Mouse (Mus musculus): Measurements from ENCODE around the gene Lrrc36. TPM values are rescaled to one million over a fixed set of nuclear protein-coding genes. Genes with fewer than 3 reads are reported as not detected.

Lrrc36 gene
- polyA plus RNA-seq, 1 experiment from 2014 or later = 0.09 TPM

DNA sequence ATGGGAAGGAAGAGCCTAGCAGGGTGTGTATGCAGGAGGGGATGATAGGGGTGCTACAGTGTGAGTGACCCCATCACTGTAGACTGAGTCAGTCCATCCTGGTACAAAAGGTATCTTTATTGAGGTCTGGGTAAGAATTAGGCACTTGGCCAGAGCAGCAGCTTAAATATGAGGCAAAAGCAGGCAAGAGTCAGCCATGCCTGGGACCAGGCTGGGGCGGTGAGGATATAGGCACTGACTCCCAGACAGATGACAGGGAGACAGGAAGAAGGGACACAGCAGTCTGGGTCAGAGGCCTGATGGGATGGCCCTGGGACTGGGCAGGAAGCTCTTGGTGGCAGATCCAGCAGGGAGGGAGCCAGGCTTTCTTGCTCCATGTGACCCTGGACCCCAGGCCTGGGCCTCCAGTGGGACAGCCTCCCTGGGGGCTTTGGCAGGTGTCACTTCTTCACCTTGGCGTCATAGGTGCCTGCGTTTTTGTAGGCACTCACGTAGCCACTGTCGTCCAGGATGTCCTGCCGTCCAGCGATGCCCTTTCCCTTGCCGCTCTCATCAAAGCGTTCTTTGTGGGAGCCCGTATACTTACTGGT lies 54.1 kb downstream of the Lrrc36 start:
- H3K27me3 ChIP-seq (ENCODE audit: control insufficient read depth, insufficient read depth, low read depth, low read length) = peaks cover 25% of the 10 kb centered on the region
- H3K9ac ChIP-seq (ENCODE audit: low read depth, low read length) = no peak overlapping the region
- no peaks in the 10 kb centered on the region for H3K36me3 ChIP-seq (ENCODE audit: control insufficient read depth, insufficient read depth)
- ATAC-seq (ENCODE audit: low read depth) = no peak
- no peak overlapping the region for H3K4me2 ChIP-seq (ENCODE audit: low read depth, low read length)
- 83% methylated on average over 10 of the region's 10 CpGs for WGBS (ENCODE audit: insufficient replicate concordance)
- no peaks in the 10 kb centered on the region for H3K9me3 ChIP-seq (replicated peaks; ENCODE audit: control insufficient read depth, low read length)
- H3K4me3 ChIP-seq (ENCODE audit: low read depth, low read length) = no peak overlapping the region
- H3K4me1 ChIP-seq (ENCODE audit: control insufficient read depth, low read depth, low read length) = peaks cover 28% of the 10 kb centered on the region
- H3K27ac ChIP-seq (ENCODE audit: low read length) = no peak overlapping the region

DNA sequence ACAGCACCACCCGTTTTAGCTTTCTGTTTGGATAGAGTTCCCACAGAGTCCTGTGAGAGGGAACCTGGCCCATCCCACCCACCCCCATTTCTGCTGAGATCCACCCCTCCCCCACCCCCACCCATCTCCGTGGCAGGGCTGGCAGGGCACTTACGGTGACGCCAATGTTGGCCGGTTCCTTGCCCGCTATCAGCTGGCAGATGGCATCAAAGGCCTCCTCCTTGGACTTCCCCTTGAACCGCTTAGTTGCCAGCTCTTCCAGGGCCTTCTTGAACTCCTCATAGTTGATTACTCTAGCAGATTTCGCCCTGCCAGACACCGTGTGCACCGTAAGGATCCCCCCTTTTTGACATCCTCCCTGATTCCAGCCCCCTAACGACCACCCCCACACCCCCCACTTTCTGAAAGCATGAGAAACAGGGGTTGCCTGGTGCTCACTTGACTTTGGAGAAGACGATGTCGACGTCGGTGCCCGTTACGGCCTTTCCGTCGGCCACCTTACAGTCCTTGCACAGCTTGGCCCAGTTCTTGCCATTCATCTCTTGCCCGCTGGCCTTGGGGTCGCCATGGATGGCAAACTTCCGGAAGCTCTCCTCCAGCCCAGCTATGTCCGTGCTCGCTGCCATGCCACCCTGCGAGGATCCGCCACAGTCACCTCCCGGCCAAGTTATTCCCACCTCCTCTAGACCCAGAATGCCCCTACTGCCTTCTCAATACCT lies 54.8 kb downstream of the Lrrc36 start:
- no peaks in the 10 kb centered on the region for H3K9me3 ChIP-seq (replicated peaks; ENCODE audit: control insufficient read depth, low read length)
- H3K4me3 ChIP-seq (ENCODE audit: low read depth, low read length) = no peak overlapping the region
- H3K4me2 ChIP-seq (ENCODE audit: low read depth, low read length) = no peak overlapping the region
- no peak overlapping the region for H3K27ac ChIP-seq (ENCODE audit: low read length)
- no peak overlapping the region for H3K9ac ChIP-seq (ENCODE audit: low read depth, low read length)
- peaks cover 28% of the 10 kb centered on the region for H3K4me1 ChIP-seq (ENCODE audit: control insufficient read depth, low read depth, low read length)
- ATAC-seq (ENCODE audit: low read depth) = no peak
- 82% methylated on average over 27 of the region's 27 CpGs for WGBS (ENCODE audit: insufficient replicate concordance)
- no peaks in the 10 kb centered on the region for H3K36me3 ChIP-seq (ENCODE audit: control insufficient read depth, insufficient read depth)
- H3K27me3 ChIP-seq (ENCODE audit: control insufficient read depth, insufficient read depth, low read depth, low read length) = peaks cover 32% of the 10 kb centered on the region

DNA sequence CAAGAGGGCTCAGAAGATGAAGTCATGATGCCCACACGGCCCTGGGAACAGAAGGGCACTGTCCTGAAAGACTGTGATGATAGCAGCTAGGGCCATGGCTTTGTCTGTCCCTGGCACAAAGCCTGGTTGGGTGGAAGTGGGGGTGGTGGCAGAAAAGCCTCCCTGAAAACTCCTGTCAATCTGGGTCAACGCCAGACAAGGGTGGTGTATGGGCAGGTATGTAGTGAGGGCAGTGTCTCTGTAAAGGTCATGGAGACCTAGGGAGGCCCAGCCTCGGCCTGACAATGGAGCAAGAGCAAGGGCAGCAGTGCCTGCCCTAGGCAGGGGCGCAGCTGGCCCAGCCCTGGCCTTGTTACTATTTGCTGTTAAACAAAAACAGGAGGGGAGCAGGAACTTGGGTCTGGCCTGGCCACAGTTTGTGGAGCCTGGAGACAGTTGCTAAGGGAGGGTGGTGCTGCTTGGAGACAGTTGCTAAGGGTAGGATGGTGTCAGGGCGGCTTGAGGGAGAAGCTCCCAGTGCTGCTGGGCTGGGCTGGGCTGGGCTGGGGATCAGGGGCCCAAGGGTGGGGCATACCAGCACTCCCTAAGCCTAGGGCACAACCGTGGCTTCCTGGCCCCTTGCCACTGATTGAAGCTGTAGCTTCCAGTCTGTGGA lies 55.8 kb downstream of the Lrrc36 start:
- 43% methylated on average over 6 of the region's 6 CpGs for WGBS (ENCODE audit: insufficient replicate concordance)
- H3K27me3 ChIP-seq (ENCODE audit: control insufficient read depth, insufficient read depth, low read depth, low read length) = peaks cover 42% of the 10 kb centered on the region
- no peak overlapping the region for H3K4me3 ChIP-seq (ENCODE audit: low read depth, low read length)
- H3K9me3 ChIP-seq (replicated peaks; ENCODE audit: control insufficient read depth, low read length) = no peaks in the 10 kb centered on the region
- peaks cover 28% of the 10 kb centered on the region for H3K4me1 ChIP-seq (ENCODE audit: control insufficient read depth, low read depth, low read length)
- no peaks in the 10 kb centered on the region for H3K36me3 ChIP-seq (ENCODE audit: control insufficient read depth, insufficient read depth)
- H3K27ac ChIP-seq (ENCODE audit: low read length) = no peak overlapping the region
- peak; percentile 56 for ATAC-seq (ENCODE audit: low read depth)
- H3K9ac ChIP-seq (ENCODE audit: low read depth, low read length) = no peak overlapping the region
- H3K4me2 ChIP-seq (ENCODE audit: low read depth, low read length) = no peak overlapping the region

DNA sequence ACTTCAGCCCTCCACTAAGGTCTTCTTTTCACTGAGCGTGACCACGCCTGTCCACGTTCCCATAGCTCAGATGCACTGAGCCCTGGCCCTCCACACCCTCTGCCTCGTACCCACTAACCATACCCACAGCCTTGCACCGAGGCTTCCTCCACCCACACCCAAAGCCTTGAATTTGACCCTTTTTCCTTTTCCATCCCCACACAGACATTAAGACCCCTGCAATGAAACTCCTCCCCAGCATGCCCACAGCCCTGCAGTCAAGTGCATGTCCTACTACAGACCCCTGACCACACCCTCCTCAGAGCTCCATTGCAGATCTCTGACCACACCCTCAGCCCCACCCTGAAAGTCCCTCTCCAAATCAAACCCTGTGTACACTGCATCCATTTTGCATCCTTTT lies 56.4 kb downstream of the Lrrc36 start:
- H3K27ac ChIP-seq (ENCODE audit: low read length) = no peak overlapping the region
- H3K4me2 ChIP-seq (ENCODE audit: low read depth, low read length) = no peak overlapping the region
- H3K27me3 ChIP-seq (ENCODE audit: control insufficient read depth, insufficient read depth, low read depth, low read length) = peaks cover 45% of the 10 kb centered on the region
- H3K4me1 ChIP-seq (ENCODE audit: control insufficient read depth, low read depth, low read length) = peaks cover 28% of the 10 kb centered on the region
- no peak overlapping the region for H3K4me3 ChIP-seq (ENCODE audit: low read depth, low read length)
- WGBS (ENCODE audit: insufficient replicate concordance) = 71% methylated on average over 5 of the region's 5 CpGs
- ATAC-seq (ENCODE audit: low read depth) = no peak
- H3K36me3 ChIP-seq (ENCODE audit: control insufficient read depth, insufficient read depth) = no peaks in the 10 kb centered on the region
- no peak overlapping the region for H3K9ac ChIP-seq (ENCODE audit: low read depth, low read length)
- H3K9me3 ChIP-seq (replicated peaks; ENCODE audit: control insufficient read depth, low read length) = no peaks in the 10 kb centered on the region

DNA sequence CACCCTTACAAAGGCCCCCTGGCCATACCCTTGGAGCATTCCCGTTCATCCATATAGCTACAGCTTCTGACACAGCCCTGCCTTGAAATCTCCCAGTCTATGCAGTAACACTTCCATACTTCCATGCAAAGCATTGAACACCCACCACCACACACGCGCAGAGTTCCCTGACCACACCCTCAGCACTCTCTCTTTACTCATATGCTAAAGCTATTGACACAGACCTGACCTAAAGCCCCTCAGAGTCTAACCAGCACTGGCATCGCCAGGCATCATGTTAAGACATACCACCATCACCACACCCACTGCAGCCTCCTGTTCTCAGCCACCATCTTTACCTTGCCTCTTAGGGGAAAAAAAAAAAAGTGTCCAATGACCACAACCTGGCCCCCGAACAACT lies 56.9 kb downstream of the Lrrc36 start:
- no peak for ATAC-seq (ENCODE audit: low read depth)
- Histone ChIP-seq H3K4me3 (ENCODE audit: low read depth, low read length) (no peak overlapping the region), H3K9me3 (replicated peaks; ENCODE audit: control insufficient read depth, low read length) (no peaks in the 10 kb centered on the region), H3K4me1 (ENCODE audit: control insufficient read depth, low read depth, low read length) (peaks cover 28% of the 10 kb centered on the region), H3K4me2 (ENCODE audit: low read depth, low read length) (no peak overlapping the region), H3K36me3 (ENCODE audit: control insufficient read depth, insufficient read depth) (no peaks in the 10 kb centered on the region), H3K27ac (ENCODE audit: low read length) (no peak overlapping the region), H3K27me3 (ENCODE audit: control insufficient read depth, insufficient read depth, low read depth, low read length) (peaks cover 45% of the 10 kb centered on the region), H3K9ac (ENCODE audit: low read depth, low read length) (no peak overlapping the region)
- WGBS (ENCODE audit: insufficient replicate concordance) = 65% methylated on average over 5 of the region's 5 CpGs

DNA sequence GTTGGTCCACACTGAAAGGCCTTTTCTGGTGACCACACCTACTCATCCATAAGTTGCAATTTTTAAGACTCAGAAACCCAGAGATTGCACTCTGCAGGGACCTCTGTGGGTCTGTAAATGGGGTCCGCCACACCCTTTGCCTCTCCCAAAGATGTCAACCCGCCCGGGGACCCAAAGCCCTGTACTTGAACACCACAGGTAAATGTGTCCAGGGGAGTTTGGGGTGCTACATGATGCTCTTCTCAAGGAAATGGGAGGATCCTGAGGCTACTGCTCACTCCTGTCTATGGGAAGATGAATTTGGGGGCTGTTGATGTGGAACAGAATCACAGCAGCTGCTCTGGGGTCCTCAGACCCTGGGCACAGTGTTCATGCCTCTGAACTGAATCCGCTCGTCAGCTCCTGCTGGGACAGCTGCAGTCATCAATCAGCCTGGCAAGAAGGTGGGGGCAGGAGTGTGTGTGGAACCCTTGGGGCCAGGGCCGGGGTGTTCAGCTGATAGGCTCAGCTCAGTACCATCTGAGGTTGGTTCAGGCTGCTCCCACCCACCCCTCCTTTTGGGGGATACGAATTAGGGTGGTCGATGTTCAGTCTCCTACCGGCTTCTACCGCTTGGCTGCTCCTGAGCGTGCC lies 57.4 kb downstream of the Lrrc36 start:
- Histone ChIP-seq H3K9me3 (replicated peaks; ENCODE audit: control insufficient read depth, low read length) (no peaks in the 10 kb centered on the region), H3K9ac (ENCODE audit: low read depth, low read length) (no peak overlapping the region), H3K4me1 (ENCODE audit: control insufficient read depth, low read depth, low read length) (peaks cover 28% of the 10 kb centered on the region), H3K4me3 (ENCODE audit: low read depth, low read length) (peak overlapping the region; percentile 25), H3K36me3 (ENCODE audit: control insufficient read depth, insufficient read depth) (no peaks in the 10 kb centered on the region), H3K27ac (ENCODE audit: low read length) (no peak overlapping the region), H3K27me3 (ENCODE audit: control insufficient read depth, insufficient read depth, low read depth, low read length) (peaks cover 45% of the 10 kb centered on the region), H3K4me2 (ENCODE audit: low read depth, low read length) (peak overlapping the region; percentile 50)
- ATAC-seq (ENCODE audit: low read depth) = peak; percentile 9; the same call in 1 of the 2 replicates
- WGBS (ENCODE audit: insufficient replicate concordance) = 16% methylated on average over 11 of the region's 11 CpGs

DNA sequence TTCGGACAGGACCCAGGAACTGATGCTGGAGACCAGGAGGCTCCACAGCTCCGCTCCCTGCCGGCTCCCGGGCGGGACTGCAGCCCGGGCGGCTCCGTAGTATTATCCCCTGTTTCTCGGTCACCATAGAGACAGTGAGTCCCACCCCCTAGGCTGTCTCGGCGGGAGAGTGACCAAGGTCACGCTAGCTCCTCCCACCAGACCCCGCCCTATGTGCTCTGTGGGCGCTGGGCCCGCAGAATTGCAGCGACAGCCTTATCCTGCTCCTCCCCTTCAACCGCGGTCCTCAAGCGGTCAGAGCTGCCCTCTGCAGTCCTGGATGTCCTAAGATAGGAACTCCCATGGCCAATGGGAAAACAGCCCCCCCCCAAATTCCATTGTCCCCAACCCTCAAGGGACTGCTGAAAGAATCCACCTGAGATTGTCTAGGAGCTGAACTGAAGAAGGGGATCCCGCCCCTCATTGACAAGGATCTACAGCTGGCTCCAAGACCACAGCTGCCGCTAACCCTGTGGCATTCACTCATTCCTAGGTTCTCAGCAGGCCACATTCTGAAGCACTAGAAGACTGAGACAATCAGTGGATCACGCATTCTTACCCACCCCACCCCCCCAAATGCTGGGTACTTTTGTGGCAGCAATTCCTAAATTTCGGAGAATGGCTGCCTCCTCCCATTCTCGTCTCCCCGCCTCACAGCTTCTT lies 58.1 kb downstream of the Lrrc36 start, which contains the start of gene Tppp3:
TSS of gene Tppp3 (minus strand) at position 213 of the 702 bp plus-strand sequence.
- H3K4me1 ChIP-seq (ENCODE audit: control insufficient read depth, low read depth, low read length) = peaks cover 28% of the 10 kb centered on the region
- no peaks in the 10 kb centered on the region for H3K9me3 ChIP-seq (replicated peaks; ENCODE audit: control insufficient read depth, low read length)
- H3K9ac ChIP-seq (ENCODE audit: low read depth, low read length) = no peak within 1 kb of the TSS
- 7% methylated on average over 25 of the region's 25 CpGs for WGBS (ENCODE audit: insufficient replicate concordance)
- H3K36me3 ChIP-seq (ENCODE audit: control insufficient read depth, insufficient read depth) = no peaks in the 10 kb centered on the region
- ATAC-seq (ENCODE audit: low read depth) = peak; percentile 88
- H3K27ac ChIP-seq (ENCODE audit: low read length) = no peak within 1 kb of the TSS
- H3K27me3 ChIP-seq (ENCODE audit: control insufficient read depth, insufficient read depth, low read depth, low read length) = peaks cover 45% of the 10 kb centered on the region
- peak within 1 kb of the TSS; percentile 25 for H3K4me3 ChIP-seq (ENCODE audit: low read depth, low read length)
- peak within 1 kb of the TSS; percentile 50 for H3K4me2 ChIP-seq (ENCODE audit: low read depth, low read length)

DNA sequence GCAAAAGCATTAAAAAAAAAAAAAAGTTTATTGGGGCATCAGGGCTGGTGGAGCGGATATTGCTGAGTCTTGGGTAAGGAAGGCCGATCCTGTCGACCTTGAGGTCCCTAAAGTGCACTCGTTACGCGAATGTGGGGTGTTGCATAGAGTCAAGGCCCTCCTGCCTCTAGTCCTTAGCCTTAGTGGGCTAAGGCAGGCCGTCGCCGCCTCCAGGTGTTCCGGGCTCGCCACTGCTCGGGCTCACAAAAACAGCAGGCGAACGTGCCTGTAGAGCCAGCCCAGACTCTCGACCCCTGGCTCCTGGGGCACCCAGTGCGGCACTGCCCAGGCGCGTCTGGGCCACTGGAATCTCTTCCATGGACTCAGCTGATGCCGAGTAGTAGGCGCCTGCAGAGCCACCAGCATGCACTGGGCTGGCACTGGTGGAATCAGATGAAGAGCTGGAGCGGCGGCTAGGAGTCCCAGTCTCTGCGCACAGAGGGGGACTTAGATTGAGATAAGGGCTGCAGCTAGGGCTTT lies 59.1 kb downstream of the Lrrc36 start:
- ATAC-seq (ENCODE audit: low read depth) = no peak
- WGBS (ENCODE audit: insufficient replicate concordance) = 22% methylated on average over 23 of the region's 23 CpGs
- Histone ChIP-seq H3K4me1 (ENCODE audit: control insufficient read depth, low read depth, low read length) (peaks cover 28% of the 10 kb centered on the region), H3K27ac (ENCODE audit: low read length) (no peak overlapping the region), H3K4me2 (ENCODE audit: low read depth, low read length) (no peak overlapping the region), H3K36me3 (ENCODE audit: control insufficient read depth, insufficient read depth) (no peaks in the 10 kb centered on the region), H3K4me3 (ENCODE audit: low read depth, low read length) (no peak overlapping the region), H3K9me3 (replicated peaks; ENCODE audit: control insufficient read depth, low read length) (no peaks in the 10 kb centered on the region), H3K27me3 (ENCODE audit: control insufficient read depth, insufficient read depth, low read depth, low read length) (peaks cover 45% of the 10 kb centered on the region), H3K9ac (ENCODE audit: low read depth, low read length) (no peak overlapping the region)
